Mouse (Mus musculus) spleen, adult 2 months (tissue): ENCODE results near the gene Arr3. TPM values are rescaled to one million over a fixed set of nuclear protein-coding genes. Genes with fewer than 3 reads are reported as not detected.
A peak's percentile ranks its signal among the peaks of the same experiment; 100 is the strongest.

Experiments
- DNase-seq, 2 experiments: peaks; one replicate each; pipeline versions ENCODE4 v3.0.0 to v3.0.0-alpha.2; 2012 to 2021; ENCODE audit warnings: low spot score in 2 of 2, low read depth in 1 of 2
- H3K27ac ChIP-seq: fragments of 200-500 bp; 2 replicates; pipeline ENCODE4 v1.5.1; 2012; ENCODE audit warnings: low read length, inconsistent platforms; ENCODE audit not compliant: insufficient read depth
- H3K27me3 ChIP-seq: fragments of 200-500 bp; 2 replicates; pipeline ENCODE4 v1.6.1; 2012; ENCODE audit warnings: mild to moderate bottlenecking, moderate library complexity, low read length, inconsistent platforms; ENCODE audit not compliant: control insufficient read depth, insufficient read depth
- H3K36me3 ChIP-seq: fragments of 200-500 bp; 2 replicates; pipeline ENCODE4 v1.6.1; 2012; ENCODE audit warnings: mild to moderate bottlenecking, low read length, inconsistent platforms; ENCODE audit not compliant: control insufficient read depth, insufficient read depth
- H3K4me1 ChIP-seq: fragments of 200-500 bp; 2 replicates; pipeline ENCODE4 v1.6.1; 2011; ENCODE audit warnings: inconsistent platforms; ENCODE audit not compliant: control insufficient read depth, insufficient read depth, insufficient read length
- H3K4me3 ChIP-seq: fragments of 200-500 bp; 2 replicates; pipeline ENCODE4 v1.5.1; 2011; ENCODE audit warnings: mild to moderate bottlenecking, inconsistent platforms; ENCODE audit not compliant: insufficient read depth, insufficient read length; ENCODE audit errors: extremely low read depth
- CTCF ChIP-seq: fragments of 200-500 bp; IDR thresholded peaks from 2 replicates; pipeline ENCODE4 v1.5.1; 2011; ENCODE audit warnings: mild to moderate bottlenecking, inconsistent platforms; ENCODE audit not compliant: insufficient read depth, insufficient read length, insufficient replicate concordance; ENCODE audit errors: extremely low read depth
- POLR2A ChIP-seq: fragments of 200-500 bp; IDR thresholded peaks from 2 replicates; pipeline ENCODE4 v1.6.1; 2011; ENCODE audit warnings: low read depth, low read length, inconsistent platforms
- WGBS: fragments of 180-500 bp; shearing (Covaris S2); methylation state at CpG from one replicate; pipeline ENCODE4 v1.1.7; 2018; 5-methylcytosine and 5-hydroxymethylcytosine counted together
- polyA plus RNA-seq: library from polyadenylated mRNA; depleted of rRNA; stranded (reverse); fragments of >200 nt; gene quantifications from 2 replicates; pipeline ENCODE4 v1.2.3, GENCODE M21; 2012

Arr3 gene
- polyA plus RNA-seq, 1 experiment = not detected

GRCm38 (mm10) chrX:100618488-100618887, 13.2 kb downstream of the Arr3 start:
- H3K27me3 ChIP-seq = no peaks in the 10 kb centered on the region
- H3K27ac ChIP-seq = no peak overlapping the region
- H3K36me3 ChIP-seq = peaks cover 1% of the 10 kb centered on the region; the same call in 1 of the 2 replicates
- no peaks in the 10 kb centered on the region for H3K4me1 ChIP-seq
- H3K4me3 ChIP-seq = no peak overlapping the region
- whole genome bisulfite sequencing = 65% methylated on average over 3 of the region's 3 CpGs
- DNase-seq = no peak
- no peak for TF ChIP-seq CTCF
- no peak for TF ChIP-seq POLR2A

DNA sequence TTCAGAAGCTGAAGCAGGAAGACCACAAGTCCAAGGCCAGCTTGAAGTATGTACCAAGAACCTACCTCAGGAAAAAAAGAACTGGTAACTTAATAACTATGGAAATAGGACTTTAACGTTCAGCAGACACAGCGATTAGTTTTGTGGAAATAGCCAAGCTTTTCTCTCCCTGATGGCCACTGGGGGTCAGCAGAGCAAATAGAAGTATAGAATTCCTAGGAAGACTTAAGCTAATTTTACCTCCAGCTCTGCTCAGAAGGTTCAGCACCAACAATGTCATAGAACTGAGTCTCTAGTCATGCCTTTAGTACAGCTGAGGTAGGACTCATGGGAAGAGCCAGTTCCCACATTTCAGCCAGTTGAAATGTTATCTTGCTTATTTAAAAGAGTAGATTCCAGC, 16.1 kb downstream of the Arr3 start:
- no peaks in the 10 kb centered on the region for H3K27me3 ChIP-seq
- H3K27ac ChIP-seq = no peak overlapping the region
- 82% methylated on average over 2 of the region's 2 CpGs for whole genome bisulfite sequencing
- no peak for TF ChIP-seq CTCF
- TF ChIP-seq POLR2A = no peak
- peaks cover 1% of the 10 kb centered on the region; the same call in 1 of the 2 replicates for H3K36me3 ChIP-seq
- no peaks in the 10 kb centered on the region for H3K4me1 ChIP-seq
- no peak for DNase-seq
- no peak overlapping the region for H3K4me3 ChIP-seq

GRCm38 (mm10) chrX:100624242-100624641, 18.9 kb downstream of the Arr3 start:
- H3K27ac ChIP-seq = no peak overlapping the region
- no peak overlapping the region for H3K4me3 ChIP-seq
- 77% methylated on average over 4 of the region's 4 CpGs for WGBS

DNA sequence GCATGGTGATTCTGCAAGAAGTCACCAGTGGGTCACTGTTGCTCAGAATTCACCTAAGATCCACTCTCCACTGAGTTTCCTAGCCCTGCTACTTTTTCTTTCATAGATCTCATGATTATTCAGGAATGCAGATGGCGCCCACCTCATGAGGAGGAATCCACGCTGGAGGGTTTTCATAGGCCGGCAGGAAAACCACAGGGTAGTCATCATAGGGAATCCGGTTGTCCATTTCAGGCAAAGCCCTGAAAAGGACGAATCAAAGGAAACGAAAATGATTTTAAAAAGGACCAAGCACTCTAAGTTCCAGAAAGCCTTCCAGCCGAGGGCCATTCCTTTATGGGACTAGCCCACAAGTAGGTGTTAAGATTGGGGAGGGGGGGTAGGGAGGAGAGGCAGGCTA, 19.8 kb downstream of the Arr3 start:
- DNase-seq = no peak
- no peak overlapping the region for H3K27ac ChIP-seq
- peaks cover 1% of the 10 kb centered on the region; the same call in 1 of the 2 replicates for H3K36me3 ChIP-seq
- H3K4me3 ChIP-seq = peak overlapping the region; percentile 13; the same call in 1 of the 2 replicates
- TF ChIP-seq POLR2A (no peak), CTCF (no peak)
- WGBS = 33% methylated on average over 7 of the region's 7 CpGs
- no peaks in the 10 kb centered on the region for H3K4me1 ChIP-seq
- H3K27me3 ChIP-seq = no peaks in the 10 kb centered on the region

More at GRCm38 (mm10) chrX:100624242-100624641, 18.9 kb downstream of the Arr3 start:
- Histone ChIP-seq H3K4me1 (no peaks in the 10 kb centered on the region), H3K27me3 (no peaks in the 10 kb centered on the region), H3K36me3 (peaks cover 1% of the 10 kb centered on the region; the same call in 1 of the 2 replicates)
- TF ChIP-seq POLR2A = no peak
- DNase-seq = no peak

GRCm38 (mm10) chrX:100625546-100625801, 20.2 kb downstream of the Arr3 start, which contains the start of gene Kif4:
Gene Kif4 (plus strand): TSS chrX:100625737.
- Histone ChIP-seq H3K4me1 (no peaks in the 10 kb centered on the region), H3K27ac (peak within 1 kb of the TSS; percentile 78; the same call in 1 of the 2 replicates), H3K4me3 (peak within 1 kb of the TSS; percentile 76), H3K27me3 (no peaks in the 10 kb centered on the region), H3K36me3 (peaks cover 1% of the 10 kb centered on the region; the same call in 1 of the 2 replicates)
- 22% methylated on average over 3 of the region's 3 CpGs for WGBS
- no peak for DNase-seq
- TF ChIP-seq CTCF (no peak), POLR2A (no peak)

DNA sequence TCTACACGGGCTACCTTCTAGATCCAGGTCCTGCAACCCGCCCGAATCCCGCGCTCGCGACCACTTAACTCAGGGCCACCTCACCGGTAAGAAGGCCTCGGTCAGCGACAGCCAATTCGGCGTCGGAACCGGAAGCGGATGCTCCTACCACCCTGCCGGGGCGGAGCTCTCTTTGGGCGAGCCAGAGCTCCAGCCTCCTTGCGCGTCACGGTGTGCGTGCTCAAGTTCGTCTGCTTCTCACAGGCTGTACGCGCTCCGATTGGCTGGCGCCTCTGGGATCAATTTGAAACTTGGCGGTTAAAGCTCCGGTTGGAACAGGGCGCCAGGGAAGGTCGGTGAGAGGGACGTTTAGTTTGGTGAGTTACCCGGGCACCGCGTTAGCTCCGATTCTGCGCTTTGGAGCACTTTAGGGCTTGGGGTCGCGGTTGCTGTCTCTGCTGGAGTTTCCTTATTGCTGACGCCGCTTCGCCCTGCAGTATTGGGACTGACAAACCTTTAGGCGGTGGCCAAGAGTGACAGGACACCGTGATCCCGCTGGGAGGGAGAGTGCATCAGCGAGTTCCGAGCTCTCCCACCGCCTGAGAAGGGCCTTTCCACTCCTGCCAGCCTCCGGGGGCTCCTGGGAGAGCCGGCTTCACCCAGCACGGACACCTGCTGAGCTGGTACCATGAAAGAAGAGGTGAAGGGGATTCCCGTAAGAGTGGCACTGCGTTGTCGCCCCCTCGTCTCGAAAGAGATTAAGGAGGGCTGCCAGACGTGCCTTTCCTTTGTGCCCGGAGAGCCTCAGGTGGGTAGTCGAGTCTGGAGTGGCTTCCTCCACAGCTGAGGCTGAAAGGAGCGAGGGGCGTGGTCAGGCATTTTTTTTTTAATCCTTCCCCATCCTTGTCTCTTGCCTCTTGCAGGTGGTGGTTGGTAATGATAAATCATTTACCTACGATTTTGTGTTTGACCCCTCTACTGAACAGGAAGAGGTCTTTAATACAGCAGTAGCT, 20.8 kb downstream of the Arr3 start, which contains the start of gene Pdzd11:
Pdzd11 (minus strand) TSS at position 767 of the 992 bp plus-strand sequence.
- DNase-seq = peak; percentile 79 to 83
- Histone ChIP-seq H3K36me3 (peaks cover 1% of the 10 kb centered on the region; the same call in 1 of the 2 replicates), H3K4me3 (peak within 1 kb of the TSS; percentile 76), H3K27ac (peak within 1 kb of the TSS; percentile 78; the same call in 1 of the 2 replicates), H3K4me1 (no peaks in the 10 kb centered on the region), H3K27me3 (no peaks in the 10 kb centered on the region)
- TF ChIP-seq CTCF (no peak), POLR2A (peak; percentile 24)
- 26% methylated on average over 62 of the region's 62 CpGs for WGBS

GRCm38 (mm10) chrX:100629076-100629475, 23.8 kb downstream of the Arr3 start:
- Histone ChIP-seq H3K4me1 (no peaks in the 10 kb centered on the region), H3K27me3 (no peaks in the 10 kb centered on the region), H3K4me3 (no peak overlapping the region), H3K36me3 (no peaks in the 10 kb centered on the region), H3K27ac (no peak overlapping the region)
- WGBS = 88% methylated on average over 2 of the region's 2 CpGs
- no peak for TF ChIP-seq CTCF
- TF ChIP-seq POLR2A = no peak
- DNase-seq = no peak
